Mouse (Mus musculus) intestine, embryonic 15.5 days (tissue): ENCODE data around the gene Hfe2. TPM values are rescaled to one million over a fixed set of nuclear protein-coding genes. Genes with fewer than 3 reads are reported as not detected.
"Not testable (repeated sequence)": the region's sequence is repeated elsewhere in the genome, so short reads cannot be mapped to it uniquely, and the experiment has no call there.

Experiments used
- ATAC-seq: fragments of 200-750 bp; cut with Nextera tagmentation; 2 replicates; pipeline ENCODE4 v1.8.0; 2017; ENCODE audit warnings: moderate TSS enrichment, moderate library complexity
- H3K27ac ChIP-seq: fragments of 300-500 bp; sonication (generic); 2 replicates; pipeline ENCODE4 v1.5.1; 2015; ENCODE audit warnings: mild to moderate bottlenecking, inconsistent platforms
- H3K27me3 ChIP-seq: fragments of 300-500 bp; sonication (generic); replicated peaks from 2 replicates; pipeline ENCODE4 v1.6.1; 2015; ENCODE audit warnings: inconsistent platforms
- H3K36me3 ChIP-seq: fragments of 300-500 bp; sonication (generic); 2 replicates; pipeline ENCODE4 v1.6.1; 2015; ENCODE audit warnings: inconsistent platforms
- H3K4me1 ChIP-seq: fragments of 300-500 bp; sonication (generic); replicated peaks from 2 replicates; pipeline ENCODE4 v1.6.1; 2015; ENCODE audit warnings: inconsistent platforms
- H3K4me2 ChIP-seq: fragments of 300-500 bp; sonication (generic); replicated peaks from 2 replicates; pipeline ENCODE4 v1.6.1; 2015; ENCODE audit warnings: mild to moderate bottlenecking, inconsistent platforms
- H3K4me3 ChIP-seq: fragments of 300-500 bp; sonication (generic); replicated peaks from 2 replicates; pipeline ENCODE4 v1.5.1; 2015; ENCODE audit warnings: inconsistent platforms
- H3K9ac ChIP-seq: fragments of 300-500 bp; sonication (generic); 2 replicates; pipeline ENCODE4 v1.6.1; 2015; ENCODE audit warnings: inconsistent platforms
- H3K9me3 ChIP-seq: fragments of 300-500 bp; sonication (generic); 2 replicates; pipeline ENCODE4 v1.6.1; 2016; ENCODE audit warnings: inconsistent platforms
- WGBS: fragments of 180-500 bp; shearing (Covaris S2); methylation state at CpG from one replicate; pipeline ENCODE4 v1.1.7; 2015; 5-methylcytosine and 5-hydroxymethylcytosine counted together
- polyA plus RNA-seq: library from polyadenylated mRNA; unstranded; fragments of >200 nt; fragmentation: Nextera tagmentation; extraction: Ambion mirVana; gene quantifications from 2 replicates; pipeline ENCODE4 v1.2.1, GENCODE M21; 2015

The Hfe2 gene
- polyA plus RNA-seq, 1 experiment from 2014 or later, result 0.29 TPM

DNA sequence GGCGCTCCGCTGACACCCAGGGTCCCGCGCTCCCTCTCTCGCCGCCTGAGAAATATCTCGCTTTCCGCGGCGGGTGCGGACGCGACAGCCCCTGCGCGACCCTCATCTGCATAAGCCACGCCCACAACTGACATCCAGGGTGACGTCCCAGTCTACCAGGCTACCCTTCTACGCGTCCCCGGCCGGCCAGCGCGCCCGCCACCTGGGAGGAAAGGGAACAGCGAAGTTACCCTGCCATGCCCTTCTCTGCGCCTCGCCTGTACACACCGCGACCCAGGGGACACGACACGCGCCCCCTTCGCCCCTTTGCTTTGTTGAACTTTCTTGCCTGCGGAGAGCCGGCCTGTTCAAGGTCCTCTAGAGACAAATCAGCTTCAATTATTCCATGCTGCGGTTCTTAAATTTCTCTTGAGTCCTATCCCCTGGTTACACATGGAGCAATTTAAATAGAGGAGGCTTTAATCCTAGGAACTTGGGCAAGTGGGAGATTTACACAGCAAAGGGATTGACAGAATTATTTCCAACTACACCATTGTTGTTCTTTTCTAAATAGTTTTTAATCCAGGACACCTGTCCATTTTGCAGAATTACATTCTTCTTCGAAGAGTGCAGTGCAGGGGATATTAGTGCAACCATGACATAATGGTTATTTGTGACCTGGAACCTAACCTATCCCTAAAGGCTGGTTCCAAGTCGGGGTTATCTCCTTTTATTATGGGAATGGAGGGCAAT lies 38.0 kb upstream of the Hfe2 start:
- peak; percentile 88 for ATAC-seq
- peak overlapping the region; percentile 27; the same call in 1 of the 2 replicates for H3K4me3 ChIP-seq
- peak overlapping the region; percentile 60 for H3K4me2 ChIP-seq
- H3K4me1 ChIP-seq, H3K36me3 ChIP-seq, H3K9ac ChIP-seq, H3K9me3 ChIP-seq, H3K27me3 ChIP-seq, H3K27ac ChIP-seq: not testable (repeated sequence)
- WGBS, result 9% methylated on average over 7 of the region's 38 CpGs

DNA sequence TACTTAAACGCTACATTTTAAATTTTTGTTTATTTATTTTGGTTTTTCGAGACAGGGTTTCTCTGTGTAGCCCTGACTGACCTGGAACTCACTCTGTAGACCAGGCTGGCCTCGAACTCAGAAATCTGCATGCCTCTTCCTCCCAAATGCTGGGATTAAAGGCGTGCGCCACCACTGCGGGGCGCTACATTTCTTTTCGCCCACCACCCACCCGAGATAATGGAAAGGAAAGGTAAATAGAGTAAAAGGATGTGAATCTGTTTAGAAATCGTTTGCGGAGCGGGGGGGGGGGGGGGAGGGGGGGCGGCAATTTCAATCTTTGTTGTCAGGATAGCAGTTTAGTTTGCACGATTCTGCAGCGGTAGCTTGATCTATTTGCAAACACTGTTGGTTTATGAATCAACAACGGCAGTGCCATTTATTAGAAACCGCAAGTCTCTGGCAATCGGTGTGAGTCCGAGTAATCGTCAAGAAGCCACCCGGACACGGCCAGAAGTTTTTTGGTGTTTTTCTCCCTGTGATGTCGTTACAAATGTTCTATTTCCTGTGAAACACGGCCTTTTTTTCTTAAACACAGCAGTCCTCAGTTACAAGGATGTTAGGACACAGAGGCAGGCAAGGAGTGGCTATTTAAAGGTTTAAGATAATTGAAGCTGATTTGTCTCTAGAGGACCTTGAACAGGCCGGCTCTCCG lies 37.2 kb upstream of the Hfe2 start:
- H3K4me2 ChIP-seq, result peak overlapping the region; percentile 60
- H3K9ac ChIP-seq, result peak overlapping the region; percentile 34; the same call in 1 of the 2 replicates
- H3K9me3 ChIP-seq, result no peaks in the 10 kb centered on the region
- H3K36me3 ChIP-seq, result no peaks in the 10 kb centered on the region
- H3K27ac ChIP-seq, result peak overlapping the region; percentile 88
- ATAC-seq, result no peak
- H3K4me3 ChIP-seq, result peak overlapping the region; percentile 27
- no peaks in the 10 kb centered on the region for H3K27me3 ChIP-seq
- WGBS, result 4% methylated on average over 26 of the region's 26 CpGs
- no peaks in the 10 kb centered on the region for H3K4me1 ChIP-seq

DNA sequence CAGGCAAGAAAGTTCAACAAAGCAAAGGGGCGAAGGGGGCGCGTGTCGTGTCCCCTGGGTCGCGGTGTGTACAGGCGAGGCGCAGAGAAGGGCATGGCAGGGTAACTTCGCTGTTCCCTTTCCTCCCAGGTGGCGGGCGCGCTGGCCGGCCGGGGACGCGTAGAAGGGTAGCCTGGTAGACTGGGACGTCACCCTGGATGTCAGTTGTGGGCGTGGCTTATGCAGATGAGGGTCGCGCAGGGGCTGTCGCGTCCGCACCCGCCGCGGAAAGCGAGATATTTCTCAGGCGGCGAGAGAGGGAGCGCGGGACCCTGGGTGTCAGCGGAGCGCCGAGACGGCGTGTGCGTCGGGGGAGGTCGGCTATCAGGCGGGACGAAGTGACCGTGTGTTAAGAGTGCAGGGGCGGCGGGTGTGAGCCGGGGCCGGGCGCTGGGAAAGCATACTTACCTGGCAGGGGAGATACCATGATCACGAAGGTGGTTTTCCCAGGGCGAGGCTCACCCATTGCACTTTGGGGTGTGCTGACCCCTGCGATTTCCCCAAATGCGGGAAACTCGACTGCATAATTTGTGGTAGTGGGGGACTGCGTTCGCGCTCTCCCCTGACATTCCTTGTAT lies 36.6 kb upstream of the Hfe2 start:
- peak overlapping the region; percentile 27 for H3K4me3 ChIP-seq
- not testable (repeated sequence) for H3K4me1 ChIP-seq, H3K27me3 ChIP-seq, H3K36me3 ChIP-seq, H3K9me3 ChIP-seq
- H3K4me2 ChIP-seq, result peak overlapping the region; percentile 60
- H3K9ac ChIP-seq, result peak overlapping the region; percentile 34; the same call in 1 of the 2 replicates
- peak; percentile 88 for ATAC-seq
- WGBS, result no CpG with 5 or more reads among the region's 55 CpGs
- peak overlapping the region; percentile 88 for H3K27ac ChIP-seq

DNA sequence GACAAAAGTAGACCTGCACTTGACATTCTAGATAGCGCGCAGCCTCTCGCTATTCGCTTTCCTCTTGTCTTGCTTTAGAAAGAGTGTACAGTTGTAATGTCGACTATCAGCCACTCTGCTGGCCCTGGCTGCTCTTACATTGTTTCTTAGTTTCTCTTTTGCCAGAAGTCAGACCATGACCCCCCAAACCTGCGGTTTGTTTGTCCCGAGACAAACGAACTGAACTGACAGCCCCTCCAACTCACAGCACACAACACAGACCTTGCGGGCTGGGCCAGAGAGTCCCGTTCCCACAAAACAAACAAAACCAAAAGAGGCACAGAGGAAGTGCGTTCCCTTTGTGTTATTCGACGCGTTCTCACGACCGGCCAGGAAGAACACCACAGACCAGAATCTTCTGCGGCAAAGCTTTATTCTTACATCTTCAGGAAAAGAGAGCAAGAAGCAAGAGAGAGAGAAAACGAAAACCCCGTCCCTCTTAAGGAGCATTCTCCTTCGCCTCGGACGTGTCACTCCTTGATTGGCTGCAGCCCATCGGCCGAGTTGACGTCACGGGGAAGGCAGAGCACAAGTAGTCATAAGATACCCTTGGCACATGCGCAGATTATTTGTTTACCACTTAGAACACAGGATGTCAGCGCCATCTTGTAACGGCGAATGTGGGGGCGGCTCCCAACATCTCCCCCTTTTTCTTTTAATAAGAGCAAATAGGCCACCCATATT lies 35.9 kb upstream of the Hfe2 start:
- H3K9me3 ChIP-seq, H3K9ac ChIP-seq, H3K4me3 ChIP-seq, H3K4me2 ChIP-seq, H3K4me1 ChIP-seq, H3K27me3 ChIP-seq, H3K36me3 ChIP-seq: not testable (repeated sequence)
- peak overlapping the region; percentile 77 for H3K27ac ChIP-seq
- ATAC-seq, result peak; percentile 80
- 0% methylated on average over 9 of the region's 31 CpGs for WGBS

DNA sequence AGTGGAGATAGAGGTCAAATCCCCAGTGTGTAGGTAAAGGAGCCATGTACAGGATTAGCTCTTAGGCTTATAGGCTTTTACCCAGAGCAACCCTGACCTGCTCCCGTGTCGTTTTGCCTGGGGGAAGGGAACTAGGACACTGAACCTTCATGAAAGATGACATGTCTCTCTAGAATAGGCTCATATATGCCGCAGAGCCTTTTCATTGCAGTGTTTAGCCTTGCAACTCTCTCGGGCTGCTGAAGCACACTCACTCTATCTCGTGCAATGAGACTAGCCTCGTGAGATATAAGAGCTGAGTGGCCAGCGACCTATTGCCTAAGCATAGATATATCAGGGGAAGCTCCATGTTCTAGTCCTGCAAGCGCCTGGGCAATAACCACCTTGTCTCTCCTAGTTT lies 35.3 kb upstream of the Hfe2 start:
- ATAC-seq, H3K36me3 ChIP-seq, H3K4me1 ChIP-seq, H3K4me2 ChIP-seq, H3K4me3 ChIP-seq, H3K9me3 ChIP-seq, H3K27me3 ChIP-seq, H3K9ac ChIP-seq: not testable (repeated sequence)
- H3K27ac ChIP-seq, result peak overlapping the region; percentile 48; the same call in 1 of the 2 replicates
- WGBS, result 61% methylated on average over 6 of the region's 8 CpGs

DNA sequence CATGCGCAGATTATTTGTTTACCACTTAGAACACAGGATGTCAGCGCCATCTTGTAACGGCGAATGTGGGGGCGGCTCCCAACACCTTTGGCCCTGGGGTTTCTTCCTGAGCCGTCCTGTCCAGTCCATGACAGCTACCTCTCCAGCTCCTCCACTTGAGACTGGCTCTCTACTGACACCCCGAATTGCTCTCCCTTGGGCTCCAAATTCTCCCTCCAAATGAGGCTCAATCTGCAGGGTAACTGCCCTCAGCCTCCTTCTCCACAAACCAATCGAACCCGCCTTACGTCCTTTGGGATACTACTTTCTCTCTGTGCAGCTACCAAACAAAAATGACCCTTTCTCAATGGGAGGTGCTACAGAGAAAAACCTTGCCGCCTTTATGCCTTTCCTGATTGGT lies 30.5 kb upstream of the Hfe2 start:
- not testable (repeated sequence) for H3K9me3 ChIP-seq, H3K9ac ChIP-seq, H3K4me3 ChIP-seq, H3K27me3 ChIP-seq, H3K4me2 ChIP-seq, ATAC-seq, H3K36me3 ChIP-seq, H3K4me1 ChIP-seq, H3K27ac ChIP-seq
- WGBS, result 93% methylated on average over 7 of the region's 11 CpGs

DNA sequence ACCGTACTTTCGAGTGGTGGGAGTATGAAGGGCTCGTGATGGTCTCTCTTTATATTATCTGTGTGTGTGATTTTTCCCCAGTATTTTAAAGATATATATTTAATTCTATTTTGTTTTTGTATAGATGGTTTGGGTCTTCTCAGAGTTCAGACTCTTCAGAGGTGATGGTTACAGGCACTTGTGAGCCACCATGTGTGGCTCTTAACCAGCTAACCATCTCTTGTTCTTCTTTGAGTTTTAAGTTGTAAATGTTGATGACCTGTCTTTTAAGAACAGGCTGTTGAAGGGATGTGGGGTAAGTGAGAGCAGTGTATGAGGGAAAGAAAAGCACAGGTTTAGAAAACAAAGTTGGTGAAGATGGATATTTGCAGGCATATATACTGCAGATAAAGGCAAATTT lies 30.1 kb upstream of the Hfe2 start:
- Histone ChIP-seq H3K36me3 (no peaks in the 10 kb centered on the region), H3K4me2 (no peak overlapping the region), H3K27me3 (no peaks in the 10 kb centered on the region), H3K27ac (no peak overlapping the region), H3K9ac (no peak overlapping the region), H3K9me3 (no peaks in the 10 kb centered on the region), H3K4me3 (no peak overlapping the region), H3K4me1 (0 out of 2 replicates have a peak, but pooled peaks cover 3% of the 10 kb centered on the region)
- 92% methylated on average over 3 of the region's 3 CpGs for WGBS
- ATAC-seq, result no peak

DNA sequence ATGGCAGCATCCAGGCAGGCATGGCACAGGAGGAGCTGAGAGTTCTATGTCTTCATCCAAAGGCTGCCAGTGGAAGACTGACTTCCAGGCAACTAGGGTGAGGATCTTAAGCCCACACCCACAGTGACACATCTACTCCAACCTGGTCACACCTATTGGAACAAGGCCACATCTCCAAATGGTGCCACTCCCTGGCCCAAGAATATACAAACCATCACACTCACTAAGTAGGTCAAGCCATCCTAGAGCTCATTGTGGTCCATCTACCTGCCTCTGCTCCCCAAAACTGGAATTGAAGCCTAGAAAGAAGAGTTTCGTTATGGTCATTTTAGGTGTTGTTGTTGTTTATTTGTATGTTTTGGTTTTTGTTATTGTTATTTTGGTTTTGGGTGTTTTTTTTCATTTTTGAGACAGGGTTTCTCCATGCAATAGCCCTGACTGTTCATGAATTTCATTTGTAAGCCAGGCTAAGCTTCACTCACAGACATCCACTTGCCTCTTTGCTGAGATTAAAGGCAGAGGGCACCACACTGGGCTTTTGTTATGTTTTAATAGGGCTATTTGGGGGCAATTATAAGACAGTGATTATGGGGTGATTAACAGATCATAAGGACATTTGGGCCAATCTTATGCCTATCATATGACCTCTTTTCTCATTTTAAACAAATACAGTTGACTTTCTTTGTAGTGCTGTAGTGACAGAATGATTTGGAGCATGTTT lies 29.3 kb upstream of the Hfe2 start:
- 0 out of 2 replicates have a peak, but pooled peaks cover 3% of the 10 kb centered on the region for H3K4me1 ChIP-seq
- no peaks in the 10 kb centered on the region for H3K27me3 ChIP-seq
- WGBS, result 92% methylated on average over 1 of the region's 1 CpGs
- H3K4me3 ChIP-seq, result no peak overlapping the region
- no peak overlapping the region for H3K9ac ChIP-seq
- no peak for ATAC-seq
- H3K36me3 ChIP-seq, result no peaks in the 10 kb centered on the region
- H3K9me3 ChIP-seq, result no peaks in the 10 kb centered on the region
- no peak overlapping the region for H3K27ac ChIP-seq
- peak overlapping the region; percentile 73; the same call in 1 of the 2 replicates for H3K4me2 ChIP-seq

DNA sequence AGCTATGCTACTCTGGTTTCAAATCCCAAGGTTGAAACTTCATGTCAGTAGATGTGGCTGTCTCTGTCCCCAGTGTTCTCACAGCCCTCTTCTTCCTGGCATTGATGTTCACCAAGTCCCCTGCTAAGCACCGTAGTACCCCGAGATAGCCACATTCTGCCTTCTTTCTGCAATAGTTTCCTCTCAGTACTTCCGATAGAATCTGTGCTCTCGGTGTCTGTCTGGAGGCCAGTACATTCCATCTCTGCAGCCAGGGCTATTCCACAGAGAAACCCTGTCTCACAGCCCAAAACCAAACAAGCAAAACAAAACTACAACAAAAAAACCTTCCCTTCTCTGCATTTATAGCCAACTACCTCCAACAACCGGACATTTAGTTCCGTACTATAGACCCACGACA lies 28.8 kb upstream of the Hfe2 start:
- H3K4me3 ChIP-seq, result peak overlapping the region; percentile 44; the same call in 1 of the 2 replicates

DNA sequence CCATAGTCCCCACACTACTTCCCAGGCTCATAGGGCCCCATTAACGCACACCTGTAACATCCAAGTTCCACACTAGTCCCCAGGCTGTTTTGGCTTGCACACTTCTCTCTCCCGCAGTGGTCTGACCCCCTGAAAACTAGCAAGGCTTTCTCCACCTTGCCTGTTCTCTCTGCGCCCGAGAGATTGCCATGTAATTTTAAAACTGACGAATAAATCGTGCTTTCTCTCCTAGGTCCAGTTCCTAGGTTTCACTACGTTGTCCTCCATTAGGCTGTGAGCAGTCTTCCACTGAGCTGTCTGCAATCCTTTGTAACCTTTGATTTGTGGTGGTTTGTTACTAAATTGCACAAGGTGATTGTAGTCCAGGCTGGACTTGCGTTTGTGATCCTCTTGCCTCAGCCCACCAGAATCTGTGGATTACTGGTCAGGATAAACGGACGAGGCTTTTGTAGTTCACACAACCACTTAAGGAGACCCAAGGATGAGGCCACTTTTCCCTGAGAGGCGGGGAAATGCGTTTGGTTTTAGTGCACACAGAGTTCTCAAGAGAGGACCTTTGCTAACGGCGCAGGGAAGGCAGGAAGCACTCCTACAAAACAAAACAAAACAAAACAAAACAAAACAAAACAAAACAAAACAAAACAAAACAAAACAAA lies 28.2 kb upstream of the Hfe2 start:
- not testable (repeated sequence) for ATAC-seq, H3K36me3 ChIP-seq, H3K4me1 ChIP-seq, H3K27me3 ChIP-seq, H3K27ac ChIP-seq, H3K9me3 ChIP-seq
- Histone ChIP-seq H3K4me2 (peak overlapping the region; percentile 73), H3K9ac (peak overlapping the region; percentile 53), H3K4me3 (peak overlapping the region; percentile 44)
- 19% methylated on average over 14 of the region's 14 CpGs for WGBS

More for the DNA sequence above, 28.8 kb upstream of the Hfe2 start:
- no peak overlapping the region for H3K9ac ChIP-seq
- WGBS, result 51% methylated on average over 7 of the region's 7 CpGs
- no peak for ATAC-seq
- H3K4me2 ChIP-seq, result peak overlapping the region; percentile 73
- no peaks in the 10 kb centered on the region for H3K36me3 ChIP-seq
- H3K27me3 ChIP-seq, result no peaks in the 10 kb centered on the region
- H3K9me3 ChIP-seq, result no peaks in the 10 kb centered on the region
- H3K4me1 ChIP-seq, result 0 out of 2 replicates have a peak, but pooled peaks cover 3% of the 10 kb centered on the region
- no peak overlapping the region for H3K27ac ChIP-seq

DNA sequence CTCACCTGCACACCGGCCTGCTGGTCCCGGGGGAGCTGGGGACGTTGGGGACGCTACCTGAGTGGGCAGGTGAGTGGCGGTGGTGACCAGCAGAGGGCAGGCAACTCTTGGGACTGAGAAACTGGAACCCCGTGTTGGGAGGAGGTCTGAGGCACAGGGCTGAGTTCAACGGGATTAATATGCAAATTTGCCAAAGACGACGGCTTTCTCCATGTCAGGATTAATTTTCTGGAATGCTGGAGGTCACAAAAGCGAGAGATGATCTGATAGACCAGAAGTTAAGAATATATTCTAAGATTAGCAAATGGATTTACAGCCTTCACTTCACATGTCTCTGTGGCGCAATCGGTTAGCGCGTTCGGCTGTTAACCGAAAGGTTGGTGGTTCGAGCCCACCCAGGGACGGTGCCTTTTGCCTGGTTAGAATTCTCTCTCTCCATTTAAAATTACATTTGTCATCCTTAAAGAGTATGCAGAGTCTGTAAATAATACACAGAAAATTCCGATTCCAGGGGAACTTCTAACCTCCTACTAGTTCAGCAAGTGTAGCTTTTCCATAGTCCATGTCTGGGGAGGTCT lies 27.4 kb upstream of the Hfe2 start:
- H3K4me3 ChIP-seq, result peak overlapping the region; percentile 44
- H3K4me2 ChIP-seq, result peak overlapping the region; percentile 73
- ATAC-seq, result peak; percentile 63
- no peaks in the 10 kb centered on the region for H3K36me3 ChIP-seq
- 0 out of 2 replicates have a peak, but pooled peaks cover 3% of the 10 kb centered on the region for H3K4me1 ChIP-seq
- under 1% methylated on average over 19 of the region's 19 CpGs for WGBS
- H3K9me3 ChIP-seq, result no peaks in the 10 kb centered on the region
- H3K27me3 ChIP-seq, result no peaks in the 10 kb centered on the region
- peak overlapping the region; percentile 53 for H3K9ac ChIP-seq
- no peak overlapping the region for H3K27ac ChIP-seq
